Mouse (Mus musculus) liver, adult 2 months (tissue): ENCODE results near the gene Gm26741.

ENCODE experiments used
- CTCF ChIP-seq: fragments of 200-500 bp; IDR thresholded peaks from 2 replicates; pipeline ENCODE4 v1.5.1; 2011; ENCODE audit warnings: low read depth, low read length, control low read depth
- POLR2A ChIP-seq: fragments of 200-500 bp; IDR thresholded peaks from 2 replicates; pipeline ENCODE4 v1.6.1; 2011; ENCODE audit warnings: low read length, control low read depth; ENCODE audit not compliant: insufficient read depth; ENCODE audit errors: extremely low read depth

DNA sequence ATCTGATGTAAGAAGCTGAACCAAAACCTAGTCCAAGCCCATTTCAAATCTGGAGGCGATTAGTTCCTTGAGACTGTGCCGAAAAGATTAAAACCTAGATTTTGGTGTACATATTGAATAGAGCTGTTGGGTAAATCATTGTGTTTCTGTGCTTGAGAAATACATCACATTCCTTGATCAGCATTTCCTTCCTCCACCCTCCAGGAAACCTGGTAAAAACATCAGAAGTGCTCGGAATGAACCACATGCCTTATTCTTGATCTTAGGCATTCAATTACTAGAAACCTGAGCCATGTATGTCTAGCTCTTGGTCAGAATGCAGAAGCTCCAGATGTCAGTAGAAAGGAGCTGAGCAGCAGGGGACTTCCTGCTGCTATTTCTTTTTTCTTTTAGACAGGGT lies 30.9 kb downstream of the Gm26741 start:
- TF ChIP-seq POLR2A (no peak), CTCF (no peak)
